Mouse (Mus musculus) forelimb bud, embryonic 11.5 days (tissue): ENCODE measurements around the gene Slc11a2.
"Not testable (repeated sequence)": the region's sequence is repeated elsewhere in the genome, so short reads cannot be mapped to it uniquely, and the experiment has no call there.

ENCODE experiments used
- DNase-seq: peaks from one replicate; pipeline ENCODE4 v3.0.0-alpha.2; 2012; ENCODE audit warnings: low read depth, low spot score

Slc11a2 gene

DNA sequence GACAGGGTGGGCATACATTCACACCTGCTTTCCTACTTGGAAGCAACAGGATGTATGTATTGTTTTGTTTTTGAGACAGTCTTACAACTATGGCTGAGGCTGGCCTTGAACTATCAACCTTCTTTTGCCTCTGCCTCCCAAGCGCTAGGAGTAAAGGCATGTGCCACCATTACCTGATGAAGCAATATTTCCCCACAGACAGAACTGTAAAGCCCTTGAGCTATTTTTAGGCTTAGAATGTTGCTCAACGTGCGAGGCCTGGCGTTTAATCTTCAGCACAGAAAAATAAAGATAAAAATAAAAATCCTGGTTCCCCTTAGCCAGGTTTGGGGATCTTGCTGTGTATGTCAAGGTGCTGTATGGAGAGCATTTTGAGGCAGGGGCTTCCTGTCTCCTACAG is 11.2 kb upstream of the Slc11a2 start:
- no peak for DNase-seq

DNA sequence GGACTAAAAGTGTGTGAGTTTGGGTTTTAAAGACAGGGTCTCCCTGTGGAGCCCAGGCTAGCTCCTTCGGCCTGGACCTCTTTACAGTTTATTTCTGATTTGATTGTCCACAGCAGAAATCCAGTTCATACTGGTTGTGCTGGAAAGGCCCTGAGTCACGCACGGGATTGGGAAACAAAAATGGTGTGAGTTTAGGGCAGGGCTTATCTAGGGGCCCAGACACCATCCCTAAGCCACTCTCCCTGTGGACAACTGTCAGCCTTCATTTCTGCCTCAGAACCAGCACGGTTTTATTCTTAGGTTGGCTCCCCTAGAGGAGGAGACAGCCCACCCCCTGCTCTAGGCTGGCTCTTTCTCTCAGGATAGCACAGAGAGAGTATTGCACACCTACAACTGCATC is 8.4 kb upstream of the Slc11a2 start:
- DNase-seq = no peak

DNA sequence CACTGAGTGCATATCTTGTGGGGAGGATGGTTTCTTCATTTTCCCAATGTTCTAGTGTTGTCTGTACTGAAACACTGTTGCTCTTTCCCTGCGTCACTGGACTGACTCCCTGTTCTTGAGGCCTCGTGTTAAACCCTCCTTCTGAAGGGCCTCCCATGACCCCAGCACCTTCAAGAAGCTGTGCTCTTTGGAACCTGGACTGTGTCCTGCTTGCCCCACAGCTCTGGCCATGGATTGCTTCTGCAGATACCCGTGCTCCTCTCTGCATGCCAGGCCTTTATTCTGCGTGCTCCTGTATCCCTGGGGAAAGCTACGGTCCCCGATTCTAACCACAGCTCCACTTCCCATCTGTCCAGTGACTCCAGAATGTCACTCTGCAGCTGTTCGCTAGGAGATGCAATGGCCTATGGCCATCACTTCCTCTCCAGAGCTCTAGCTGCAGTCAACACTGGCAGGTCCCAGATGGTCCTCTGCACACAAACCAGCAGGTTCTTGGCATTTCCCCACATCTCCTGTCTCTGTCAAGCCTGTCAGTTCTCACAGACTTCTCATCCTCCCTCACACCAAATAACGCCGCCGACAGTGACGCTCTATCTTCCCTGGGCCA is 5.2 kb upstream of the Slc11a2 start:
- DNase-seq = no peak

DNA sequence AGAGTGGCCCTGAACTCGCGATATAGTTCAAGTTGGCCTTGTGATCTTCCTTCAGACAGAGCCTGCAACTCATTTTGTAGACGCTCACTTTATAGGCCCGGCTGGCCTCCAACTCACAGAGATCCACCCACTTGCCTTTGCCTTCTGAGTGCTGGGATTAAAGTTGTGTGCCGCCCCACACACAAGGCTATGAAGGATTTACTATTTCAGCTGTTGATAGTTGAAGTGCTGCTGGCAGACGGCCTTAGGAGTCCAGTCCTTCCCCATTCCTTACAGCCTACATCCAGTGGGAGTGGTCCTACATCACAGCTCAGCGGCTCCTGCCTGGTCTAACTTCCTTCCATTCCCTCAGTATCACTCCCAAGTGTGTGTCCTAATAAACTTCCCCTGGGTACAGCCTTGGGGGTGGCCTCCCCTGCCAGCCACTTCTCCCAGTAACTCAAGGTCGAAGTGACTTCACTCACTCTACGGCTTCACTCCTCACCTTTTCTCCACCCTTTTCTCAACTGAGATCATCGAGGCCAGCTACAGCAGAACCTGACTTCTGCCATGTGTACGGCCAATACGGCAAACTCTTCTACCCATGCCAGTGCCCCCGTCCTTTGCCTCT is 3.5 kb upstream of the Slc11a2 start:
- DNase-seq = no peak

DNA sequence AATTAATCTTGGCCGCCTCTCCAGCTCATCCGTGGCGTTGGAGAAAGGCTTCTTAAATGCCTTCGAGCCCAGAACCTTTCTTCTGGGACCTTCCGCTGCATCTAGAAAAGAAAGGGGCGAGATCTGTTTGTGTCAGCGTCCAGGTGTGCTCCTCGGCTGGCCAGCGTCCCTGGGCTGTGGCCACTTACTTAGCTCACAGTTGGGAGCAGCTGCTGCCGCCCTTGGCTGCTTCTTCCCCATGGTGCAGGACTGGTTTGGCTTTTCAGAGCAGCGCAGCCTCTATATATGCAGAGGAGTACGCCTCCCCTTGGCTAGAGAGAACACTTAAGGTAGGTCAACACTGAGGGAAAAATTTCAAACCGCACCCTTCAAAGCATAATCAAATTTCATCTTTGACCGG is 956 bp downstream of the Slc11a2 start:
- DNase-seq = peak; percentile 42

DNA sequence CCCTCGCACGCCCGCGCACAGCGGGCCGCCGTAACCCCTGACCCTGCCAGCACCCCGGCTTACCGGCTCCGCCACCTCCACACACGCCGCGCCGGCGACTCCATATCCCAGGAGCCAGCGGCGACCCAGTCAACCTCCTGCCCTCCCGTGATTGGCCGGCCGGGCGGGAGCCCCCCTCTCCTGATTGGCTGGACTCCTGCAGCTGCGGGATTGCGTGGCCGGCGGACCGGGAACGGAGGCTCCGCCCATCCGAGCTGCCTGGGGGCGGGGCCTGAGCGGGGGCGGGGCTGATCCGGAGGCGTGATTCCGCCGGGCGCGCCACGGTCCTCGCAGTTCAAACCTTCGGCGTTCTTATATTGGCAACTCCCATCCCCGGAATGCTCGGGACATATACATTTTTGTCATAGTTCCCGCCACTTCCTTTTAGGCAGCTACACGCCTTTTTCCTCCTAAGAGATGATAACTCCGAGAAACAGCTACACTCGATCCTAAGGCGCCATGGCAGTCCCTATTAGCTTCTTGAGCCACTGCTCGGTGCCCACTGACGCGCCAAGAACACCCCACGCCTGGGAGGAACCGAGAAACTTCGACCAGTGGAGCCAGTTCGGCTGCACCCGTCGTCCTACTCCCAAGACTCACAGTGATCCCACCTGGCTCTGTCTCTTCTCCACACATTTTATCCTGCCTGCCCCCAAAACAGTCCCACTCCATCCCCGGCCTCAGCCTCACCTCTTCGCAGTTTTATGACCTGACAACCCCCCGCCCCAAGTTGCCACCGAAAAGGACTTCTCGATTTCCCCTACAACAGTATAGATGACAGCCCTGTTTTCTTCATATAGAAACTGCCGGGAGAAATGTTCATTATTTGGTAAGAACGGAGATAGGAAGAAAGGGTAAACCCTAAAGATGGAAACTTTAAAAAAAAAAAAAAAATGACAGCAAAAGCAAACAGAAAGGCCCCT is 1.7 kb downstream of the Slc11a2 start:
- peak; percentile 94 for DNase-seq

DNA sequence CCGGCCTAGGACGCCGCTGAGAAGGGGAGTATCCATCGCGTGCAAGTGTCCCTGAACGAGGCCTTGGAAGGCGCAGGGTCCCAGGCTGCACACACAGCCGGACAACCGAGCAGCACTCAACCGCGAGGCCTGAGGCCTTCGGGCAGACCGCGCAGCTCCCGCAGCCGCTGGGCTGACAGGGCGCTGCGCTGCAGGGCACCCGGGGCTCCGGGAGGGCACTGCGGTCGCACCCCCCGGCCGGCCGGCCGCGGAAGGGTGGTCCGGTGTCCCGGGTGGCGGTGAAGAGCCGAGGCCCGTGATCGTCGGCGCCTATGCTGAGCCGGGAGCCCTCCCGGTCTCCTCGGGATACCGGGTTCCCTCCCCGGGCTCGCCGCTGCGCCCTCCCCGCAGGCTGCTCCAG is 2.4 kb downstream of the Slc11a2 start:
- DNase-seq = no peak

DNA sequence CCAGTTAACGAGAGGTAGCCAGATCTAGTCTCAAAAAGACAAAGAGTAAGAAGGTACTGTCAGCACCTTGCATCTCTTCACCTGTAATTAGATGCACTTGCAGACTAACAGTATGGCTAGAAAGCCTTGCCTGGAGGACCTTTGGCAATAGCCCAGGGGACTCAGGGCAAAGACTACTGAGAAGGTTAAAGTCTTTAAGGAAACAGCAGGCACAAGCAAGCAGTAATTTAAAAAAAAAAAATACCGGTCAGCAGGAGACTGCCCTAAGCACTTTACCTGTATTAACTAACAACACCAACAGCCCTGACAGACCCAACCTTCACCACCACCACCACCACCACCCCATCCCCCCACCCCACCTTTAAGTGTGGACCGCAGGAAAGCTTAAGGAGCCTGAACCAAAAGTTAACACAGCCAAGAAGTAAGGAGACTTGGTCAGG is 3.1 kb downstream of the Slc11a2 start, which contains the start of gene Gm5475:
Gm5475 (plus strand) TSS at position 390 of the 440 bp plus-strand sequence.
- not testable (repeated sequence) for DNase-seq

DNA sequence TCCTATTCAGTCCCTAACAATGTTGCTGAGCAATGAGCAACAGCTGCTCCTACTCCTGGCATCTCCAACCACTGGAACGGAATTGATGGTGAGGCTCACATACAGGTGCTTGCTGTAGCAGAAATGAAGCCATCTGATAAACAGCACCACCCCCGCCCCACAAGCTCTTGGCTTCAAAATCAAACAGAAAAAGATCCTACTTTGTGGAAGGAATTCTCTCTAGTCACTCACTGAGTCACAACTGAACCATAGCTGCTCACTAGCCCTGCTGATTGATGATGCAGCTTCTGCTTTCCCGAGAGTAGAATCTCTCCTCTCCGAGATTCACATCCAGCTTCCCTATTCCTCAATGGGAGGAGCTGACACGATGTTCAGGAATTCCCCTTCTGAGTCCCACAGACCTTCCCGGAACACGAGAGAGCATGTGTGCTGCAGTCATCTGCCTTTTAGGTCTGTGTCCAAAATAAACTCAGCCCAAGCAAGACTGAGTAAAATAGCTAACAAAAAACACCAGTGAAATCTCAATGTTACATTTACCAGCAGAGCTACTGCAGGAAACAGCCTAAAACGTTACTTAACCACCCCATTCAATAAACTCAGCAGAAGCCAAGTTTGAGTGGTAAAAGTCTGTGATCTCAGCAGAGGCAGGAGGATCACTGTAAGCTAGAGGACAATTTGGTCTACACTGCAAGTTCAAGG is 3.7 kb downstream of the Slc11a2 start:
- no peak for DNase-seq

DNA sequence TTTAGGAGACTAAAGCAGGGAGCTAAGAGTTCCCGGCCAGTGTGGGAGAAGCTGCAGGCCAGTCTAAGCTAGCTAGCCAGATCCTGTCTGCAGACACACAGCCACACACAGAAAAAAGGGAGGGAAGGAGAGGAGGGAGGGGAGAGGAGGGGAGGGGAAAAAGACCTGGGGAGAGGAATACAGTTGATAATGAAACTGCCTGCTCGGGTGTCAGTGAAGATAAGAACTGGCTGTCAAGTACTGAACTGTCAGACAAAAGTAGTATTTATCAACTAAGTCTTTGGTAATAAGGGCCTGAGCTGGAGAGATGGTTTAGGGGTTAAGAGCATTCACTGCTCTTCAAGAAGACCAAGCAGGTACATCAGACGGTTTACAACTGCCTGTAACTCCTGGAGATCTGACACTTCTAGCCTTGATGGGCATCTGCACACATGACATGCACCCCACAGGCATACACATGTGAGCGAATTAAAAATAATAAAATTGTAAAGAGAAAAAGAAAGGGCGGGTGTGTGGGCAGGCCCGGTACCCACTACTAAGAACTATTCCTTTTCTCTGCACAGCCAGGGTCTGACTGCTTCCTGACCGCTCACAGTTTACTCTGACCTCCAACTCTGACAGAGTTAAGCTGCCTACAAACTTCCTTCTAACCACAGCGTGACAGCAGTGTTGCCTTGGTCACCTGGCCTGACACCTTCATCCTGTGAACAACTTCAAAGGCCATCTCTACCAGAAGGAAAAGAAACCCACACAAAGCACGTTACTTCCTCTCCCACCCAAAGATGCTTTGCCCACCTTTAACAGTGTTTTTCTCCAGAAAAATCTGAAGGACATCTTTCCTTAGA is 4.7 kb downstream of the Slc11a2 start:
- DNase-seq = no peak

DNA sequence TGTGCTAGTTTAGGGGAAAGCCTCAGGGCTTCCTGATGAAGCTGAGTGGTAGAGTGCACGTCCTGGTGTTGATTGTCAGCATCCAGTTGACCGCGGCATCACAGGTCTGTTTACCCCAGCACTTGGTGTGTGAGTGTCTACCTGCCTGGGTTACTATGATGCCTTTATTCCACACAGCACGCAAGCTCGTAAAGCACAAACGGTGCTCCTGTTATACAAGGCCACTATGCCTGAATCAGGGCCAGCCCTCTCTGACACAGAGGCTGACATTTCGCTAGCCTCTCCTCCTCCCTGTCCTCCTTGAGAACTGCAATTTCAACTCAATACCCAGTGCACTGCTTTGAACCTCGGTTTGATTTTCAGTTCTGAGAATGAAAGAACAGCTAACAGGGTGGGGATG is 5.6 kb downstream of the Slc11a2 start:
- no peak for DNase-seq

DNA sequence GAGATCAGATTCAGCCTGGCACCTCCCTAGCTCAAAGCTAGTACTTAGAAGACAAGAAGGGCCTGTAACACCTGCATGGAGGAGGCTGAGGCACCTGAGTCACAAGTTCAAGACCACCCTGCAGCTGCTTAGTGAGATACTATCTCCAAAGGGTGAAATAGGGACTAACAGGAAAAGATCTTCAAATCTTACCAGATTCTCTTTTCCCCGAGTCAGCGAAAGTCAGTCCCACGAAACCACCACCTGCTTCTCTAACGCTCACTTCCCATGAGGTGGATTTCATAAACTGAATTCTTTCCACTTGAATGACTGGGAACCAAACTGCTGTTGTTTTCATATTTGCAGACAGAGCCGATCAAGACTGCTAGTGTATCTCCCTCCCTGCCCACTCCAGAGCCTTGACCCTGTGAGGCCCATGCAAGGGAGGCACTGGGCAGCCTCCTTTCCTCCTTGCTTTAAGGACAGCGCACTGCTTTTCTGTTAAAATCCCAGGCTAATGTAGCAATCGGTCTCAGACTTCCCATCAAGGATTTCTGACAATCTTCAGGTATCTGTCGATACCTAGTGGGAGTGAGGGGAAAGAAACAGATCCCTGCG is 6.9 kb downstream of the Slc11a2 start:
- DNase-seq = no peak

DNA sequence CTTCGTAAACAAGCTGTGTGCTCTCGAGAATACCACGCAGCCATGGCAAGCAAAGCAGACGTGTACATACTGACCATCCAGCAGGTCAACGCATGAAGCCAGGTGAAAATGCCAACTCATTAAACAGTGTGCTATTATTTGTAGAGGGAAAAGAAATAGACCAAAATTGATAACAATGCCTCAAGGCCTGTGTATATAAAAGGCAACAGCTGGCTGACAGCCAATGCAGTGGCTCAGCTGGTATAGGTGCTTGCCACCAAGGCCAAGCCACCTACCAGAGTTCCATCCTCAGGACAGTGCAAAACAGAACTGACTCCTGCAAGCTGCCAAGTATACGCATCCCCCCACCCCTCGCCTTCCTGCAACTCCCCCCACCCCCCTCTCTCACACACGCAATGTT is 9.2 kb downstream of the Slc11a2 start:
- no peak for DNase-seq

DNA sequence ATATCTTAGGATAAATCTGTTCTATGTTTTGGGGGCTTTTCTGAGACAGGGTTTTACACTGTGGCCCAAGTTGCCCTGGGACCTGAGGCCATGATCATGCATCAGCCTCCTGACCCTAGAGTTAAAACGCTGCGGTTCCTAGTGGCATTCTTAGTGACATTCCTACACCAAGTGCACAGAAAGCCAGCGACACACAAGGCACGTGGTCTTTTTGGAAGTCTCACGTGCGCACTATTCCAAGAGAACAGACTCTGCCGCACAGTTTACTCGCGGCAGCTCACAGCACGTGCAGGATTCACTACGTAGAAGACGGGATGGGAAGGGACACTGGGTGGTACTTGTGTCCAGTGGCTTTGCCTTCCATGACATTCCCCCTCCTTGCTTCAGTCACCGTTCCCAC is 9.9 kb downstream of the Slc11a2 start:
- no peak for DNase-seq

DNA sequence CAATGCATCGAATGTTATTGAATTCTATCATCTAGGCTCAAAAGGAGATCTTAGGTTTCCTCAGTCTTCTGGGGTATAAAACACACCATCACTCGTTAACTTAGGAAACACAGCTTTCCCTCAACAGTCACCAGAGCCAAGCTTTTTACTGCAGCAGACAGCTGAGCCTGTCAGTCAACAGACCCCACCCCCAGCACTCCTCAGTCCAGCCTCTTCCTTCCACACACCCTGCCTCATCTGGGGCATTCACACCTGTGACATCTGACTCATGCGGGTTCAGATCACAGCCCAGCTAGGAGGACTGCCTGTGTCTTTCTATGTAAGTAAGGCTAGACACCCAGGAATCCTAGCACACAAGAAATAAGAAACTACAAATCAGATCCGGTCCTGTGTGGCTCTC is 10.9 kb downstream of the Slc11a2 start:
- no peak for DNase-seq

DNA sequence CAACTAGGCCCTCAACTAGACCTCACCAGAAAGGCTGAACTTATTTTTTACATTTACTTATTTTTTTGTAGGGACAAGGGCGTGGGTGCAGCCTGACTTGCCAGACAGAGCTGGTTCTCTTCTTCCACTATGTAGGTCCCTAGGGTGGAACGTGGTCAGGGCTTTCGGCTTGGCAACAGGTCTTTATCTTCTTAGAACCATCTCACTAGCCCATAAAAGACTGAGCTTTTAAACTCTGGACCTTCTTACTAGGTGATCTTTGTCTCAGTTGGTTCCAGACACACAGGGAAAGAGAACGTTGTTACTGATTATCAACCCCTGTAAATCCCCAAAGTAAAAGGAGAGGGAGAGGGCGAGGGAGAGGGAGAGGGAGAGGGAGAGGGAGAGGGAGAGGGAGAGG is 11.6 kb downstream of the Slc11a2 start:
- DNase-seq = no peak

DNA sequence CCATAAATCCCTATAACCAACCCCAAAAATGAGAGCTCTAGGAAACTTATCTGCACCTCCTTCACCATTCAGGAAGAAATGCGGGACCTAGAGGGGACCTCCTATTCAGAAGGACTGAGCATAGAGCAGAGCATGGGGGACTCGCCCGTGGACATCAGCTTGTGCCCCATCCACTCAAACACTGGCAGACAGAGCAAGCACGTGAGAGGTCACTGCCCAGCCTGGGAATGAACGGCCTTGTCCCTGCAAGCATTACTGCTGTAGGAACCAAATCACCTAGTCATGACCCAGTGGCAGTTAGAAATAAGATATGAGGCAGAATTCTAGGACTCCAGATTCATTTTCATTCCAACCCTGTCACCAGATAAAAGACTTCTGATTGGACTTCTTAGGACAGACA is 13.1 kb downstream of the Slc11a2 start:
- DNase-seq = no peak

DNA sequence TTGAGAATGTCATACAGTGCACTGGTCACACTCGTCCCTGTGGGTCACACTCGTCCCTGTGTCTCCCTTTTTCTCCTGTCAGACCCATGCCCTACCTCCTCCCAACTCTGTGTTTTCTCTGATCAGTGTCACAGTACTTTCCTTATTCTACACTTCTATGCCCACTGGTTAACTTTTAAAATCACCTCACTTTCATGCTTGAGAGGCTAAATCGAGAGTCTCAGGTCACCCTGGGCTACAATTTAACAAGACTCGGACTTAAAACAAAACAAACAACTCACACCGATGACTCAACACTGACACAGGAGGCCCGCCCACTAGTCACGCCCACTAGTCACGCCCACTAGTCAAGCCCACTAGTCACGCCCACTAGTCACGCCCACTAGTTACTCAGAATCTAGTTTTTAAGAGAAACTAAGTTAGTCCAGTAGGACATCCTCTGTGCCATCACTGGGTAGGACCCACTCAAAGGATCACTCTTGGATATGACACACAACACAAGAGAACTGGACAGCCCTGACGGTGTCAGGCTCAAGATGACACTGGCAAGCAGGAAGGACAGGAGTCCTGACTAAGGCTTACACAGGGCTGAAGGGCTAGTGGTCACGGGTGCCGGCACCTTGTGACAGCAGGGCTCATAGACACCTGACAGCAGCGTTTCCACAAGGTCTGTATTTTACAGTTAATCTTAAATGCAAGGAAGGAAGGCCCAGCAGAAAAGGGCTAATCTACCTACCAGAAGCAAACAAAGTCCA is 13.8 kb downstream of the Slc11a2 start:
- DNase-seq = no peak

DNA sequence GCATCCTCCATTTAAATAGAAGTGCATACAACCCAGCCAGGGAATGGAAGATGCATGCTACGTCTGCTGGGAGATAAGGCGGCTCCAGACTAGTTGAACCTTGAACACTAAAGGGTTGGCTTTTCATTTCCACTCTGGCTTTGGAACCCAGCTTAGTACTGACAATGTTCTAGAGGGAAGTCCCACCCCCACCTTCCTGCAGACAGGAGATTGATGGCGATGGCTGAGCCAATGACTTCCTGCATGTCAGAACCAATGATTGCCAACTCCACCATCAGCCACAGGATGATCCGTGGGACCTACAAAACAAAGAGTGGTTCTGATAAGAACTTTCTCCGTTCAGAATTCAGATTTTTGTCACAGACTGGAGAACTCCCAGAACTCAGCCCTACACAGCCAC is 18.8 kb downstream of the Slc11a2 start:
- DNase-seq = no peak
